Mouse (Mus musculus): Measurements from ENCODE around the gene Kcng4. TPM values are rescaled to one million over a fixed set of nuclear protein-coding genes. Genes with fewer than 3 reads are reported as not detected.

Kcng4 gene
- total RNA-seq (2017): not detected in 3 replicates

DNA sequence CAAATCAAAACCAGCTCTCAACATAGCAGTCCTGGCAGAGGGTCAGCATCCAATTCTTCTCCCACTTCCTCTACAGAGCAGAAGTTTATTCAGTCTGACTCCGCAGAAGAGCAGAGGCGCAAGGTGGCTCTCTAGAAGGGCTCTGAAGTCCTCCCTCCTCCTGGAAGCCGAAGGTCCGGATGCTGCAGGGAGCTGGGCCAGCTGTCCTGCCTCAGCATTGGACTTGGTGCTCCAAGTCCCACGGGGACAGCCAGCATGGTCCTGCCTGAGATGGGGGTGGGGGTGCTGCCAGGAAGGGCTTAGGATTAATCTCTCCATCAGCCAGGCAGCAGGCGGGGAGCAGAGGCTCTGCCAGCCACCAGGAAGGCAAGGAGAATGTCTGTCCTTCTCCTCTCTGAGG is at the start of gene Kcng4:
Gene Kcng4 (minus strand): TSS at position 303 of the 400 bp plus-strand sequence.
- no peak for ATAC-seq (replicated peaks; ENCODE audit: insufficient number of reproducible peaks, low FRiP score, low TSS enrichment, poor library complexity, severe bottlenecking)

DNA sequence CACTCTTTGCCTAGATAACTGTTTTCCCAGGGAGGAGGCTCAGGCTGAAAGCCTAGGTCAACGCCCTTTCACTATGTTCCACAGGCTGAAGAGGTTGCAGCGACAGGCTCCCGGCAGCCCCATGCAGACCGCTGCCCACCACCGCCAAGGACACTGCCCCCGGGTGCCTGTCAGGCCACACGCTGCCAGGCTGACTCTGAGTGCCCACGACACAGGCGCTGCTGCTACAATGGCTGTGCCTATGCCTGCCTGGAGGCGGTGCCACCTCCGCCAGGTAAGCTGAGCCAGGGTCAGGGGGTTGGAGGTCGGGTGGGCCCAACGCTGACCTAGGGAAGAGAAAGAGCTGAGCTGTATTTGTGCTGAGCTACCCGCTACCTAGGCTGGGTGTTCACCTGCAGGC is 43.7 kb upstream of the Kcng4 start:
- ATAC-seq (replicated peaks; ENCODE audit: insufficient number of reproducible peaks, low FRiP score, low TSS enrichment, poor library complexity, severe bottlenecking): no peak

- no peak for ATAC-seq (replicated peaks; ENCODE audit: insufficient number of reproducible peaks, low FRiP score, low TSS enrichment, poor library complexity, severe bottlenecking)
Observed at GRCm38 (mm10) chr8:119678138-119678843, 42.8 kb upstream of the Kcng4 start.

DNA sequence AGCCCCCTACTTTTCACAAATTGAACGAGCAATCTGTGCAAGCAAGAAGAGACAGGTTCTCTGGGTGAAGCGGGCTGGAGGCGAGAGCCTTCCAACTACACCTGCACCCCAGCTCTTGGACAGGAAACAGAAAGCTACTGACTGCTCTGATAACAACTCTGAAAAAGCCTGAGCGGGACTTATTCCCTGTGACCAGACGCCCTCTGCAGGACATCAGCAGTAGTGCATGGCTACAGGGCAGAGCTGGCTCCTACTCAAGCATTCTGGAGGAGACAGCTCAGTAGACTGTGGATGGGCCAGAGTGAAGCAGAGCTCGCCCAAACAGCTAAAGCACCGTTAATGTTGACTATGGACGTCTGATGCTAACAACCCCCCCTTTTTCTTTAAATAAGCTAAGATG is 40.9 kb upstream of the Kcng4 start:
- 0 out of 2 replicates have a peak, but pooled peaks have one; percentile 49 for ATAC-seq (replicated peaks; ENCODE audit: insufficient number of reproducible peaks, low FRiP score, low TSS enrichment, poor library complexity, severe bottlenecking)

- no peak for ATAC-seq (replicated peaks; ENCODE audit: insufficient number of reproducible peaks, low FRiP score, low TSS enrichment, poor library complexity, severe bottlenecking)
Observed at GRCm38 (mm10) chr8:119675457-119675856, 40.0 kb upstream of the Kcng4 start.

- ATAC-seq (replicated peaks; ENCODE audit: insufficient number of reproducible peaks, low FRiP score, low TSS enrichment, poor library complexity, severe bottlenecking): no peak
Observed at GRCm38 (mm10) chr8:119673976-119674555, 38.6 kb upstream of the Kcng4 start.

- ATAC-seq (replicated peaks; ENCODE audit: insufficient number of reproducible peaks, low FRiP score, low TSS enrichment, poor library complexity, severe bottlenecking): no peak
Observed at GRCm38 (mm10) chr8:119670419-119671091, 35.1 kb upstream of the Kcng4 start.

GRCm38 (mm10) chr8:119669284-119669683 is 33.8 kb upstream of the Kcng4 start:
- no peak for ATAC-seq (replicated peaks; ENCODE audit: insufficient number of reproducible peaks, low FRiP score, low TSS enrichment, poor library complexity, severe bottlenecking)

GRCm38 (mm10) chr8:119668447-119668846 is 33.0 kb upstream of the Kcng4 start:
- ATAC-seq (replicated peaks; ENCODE audit: insufficient number of reproducible peaks, low FRiP score, low TSS enrichment, poor library complexity, severe bottlenecking): no peak

DNA sequence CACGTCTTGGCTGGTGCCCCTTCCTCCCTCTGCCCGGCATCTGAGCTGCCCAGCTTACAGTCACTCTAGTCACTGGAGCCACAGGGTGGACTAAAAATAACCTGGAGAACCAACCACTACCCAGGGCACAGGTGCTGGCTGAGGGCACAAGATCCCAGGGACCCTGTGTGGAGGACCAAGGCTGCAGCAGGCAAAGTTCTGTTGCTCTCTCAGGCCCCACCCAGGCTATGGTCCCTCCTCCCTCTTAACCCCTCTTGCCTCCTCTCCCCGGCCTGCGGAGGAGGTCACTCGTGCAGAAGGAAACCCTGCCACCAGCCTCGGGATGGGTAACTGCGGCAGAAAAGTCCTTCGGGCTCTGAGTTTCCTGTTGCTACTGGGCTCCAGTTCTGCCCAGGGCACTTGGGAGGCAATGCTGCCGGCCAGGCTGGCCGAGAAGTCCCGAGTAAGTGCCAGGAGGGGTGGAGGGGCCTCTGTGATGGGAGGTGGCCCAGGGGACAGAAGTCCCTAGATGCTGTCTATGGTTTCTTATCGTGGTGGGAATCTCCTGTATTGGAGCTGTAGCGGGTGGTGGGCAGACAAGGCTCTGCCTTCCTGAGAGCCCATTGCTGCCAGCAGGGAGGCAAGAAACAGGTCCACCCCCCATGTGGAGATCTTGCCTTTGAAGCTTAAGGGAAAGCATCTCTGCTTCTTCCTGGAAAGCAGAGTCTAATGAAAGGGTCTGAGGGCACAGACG is 30.9 kb upstream of the Kcng4 start, which contains the start of gene Wfdc1:
Gene Wfdc1 (plus strand): TSS at position 147 of the 733 bp plus-strand sequence.
- ATAC-seq (replicated peaks; ENCODE audit: insufficient number of reproducible peaks, low FRiP score, low TSS enrichment, poor library complexity, severe bottlenecking): no peak

DNA sequence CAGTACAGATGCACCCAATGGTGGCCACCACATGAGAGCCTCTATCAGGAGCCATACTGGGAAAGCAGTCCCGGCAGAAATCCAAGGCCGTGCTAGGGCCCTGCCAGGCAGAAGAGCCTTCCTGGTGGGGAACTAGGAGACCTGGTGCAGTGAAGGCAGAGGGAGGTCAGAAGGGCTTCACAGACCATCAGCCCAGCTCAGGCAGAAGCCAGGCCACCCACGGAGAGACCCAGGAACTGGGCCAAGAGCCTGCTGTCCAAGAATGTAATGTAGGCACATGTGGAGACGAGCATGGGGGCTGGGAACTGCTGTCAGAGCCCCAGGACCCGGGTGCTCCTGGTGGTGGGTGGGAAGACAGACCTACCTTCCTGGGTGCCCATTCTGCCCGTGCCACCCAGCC is 29.8 kb upstream of the Kcng4 start:
- no peak for ATAC-seq (replicated peaks; ENCODE audit: insufficient number of reproducible peaks, low FRiP score, low TSS enrichment, poor library complexity, severe bottlenecking)

- no peak for ATAC-seq (replicated peaks; ENCODE audit: insufficient number of reproducible peaks, low FRiP score, low TSS enrichment, poor library complexity, severe bottlenecking)
Observed at GRCm38 (mm10) chr8:119663440-119663839, 28.0 kb upstream of the Kcng4 start.

DNA sequence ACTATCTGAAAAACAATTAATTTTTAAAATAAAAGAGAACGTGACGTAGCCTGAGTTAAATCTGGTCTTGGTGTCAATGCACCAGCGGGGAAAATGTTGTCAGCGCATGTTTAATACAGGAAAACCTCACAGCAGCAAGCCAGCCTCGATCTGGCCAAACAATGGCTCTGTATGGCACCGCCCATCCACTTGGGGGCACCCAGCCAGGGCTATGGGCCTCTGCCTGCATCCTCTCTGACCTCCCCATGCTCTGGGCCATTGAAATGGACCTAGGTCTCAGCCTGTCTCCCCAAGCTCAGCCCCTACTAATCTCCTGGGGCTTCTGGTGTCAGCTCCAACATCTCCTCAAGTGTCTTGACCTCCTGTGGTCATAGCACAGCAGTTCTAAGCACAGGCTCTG is 26.4 kb upstream of the Kcng4 start:
- ATAC-seq (replicated peaks; ENCODE audit: insufficient number of reproducible peaks, low FRiP score, low TSS enrichment, poor library complexity, severe bottlenecking): no peak

DNA sequence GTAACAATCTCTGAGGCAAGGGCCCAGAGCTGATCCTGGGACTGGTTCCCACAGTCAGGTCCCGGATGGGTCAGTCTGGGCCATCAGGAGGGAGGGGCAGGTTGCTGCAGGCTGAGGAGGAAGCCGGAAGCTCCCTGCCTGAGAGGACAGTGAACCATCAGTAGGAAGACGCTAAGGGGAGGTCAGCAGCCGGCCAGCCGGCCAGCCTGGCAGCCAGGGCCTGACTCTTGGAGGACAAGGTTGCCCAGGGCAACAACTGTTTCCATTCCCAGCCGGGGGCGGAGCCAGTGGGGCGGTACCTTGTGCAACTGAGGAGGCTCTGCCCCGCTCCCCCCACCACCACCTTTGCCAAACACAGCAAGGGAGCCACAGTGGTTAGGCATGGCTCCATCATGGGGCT is 25.6 kb upstream of the Kcng4 start:
- no peak for ATAC-seq (replicated peaks; ENCODE audit: insufficient number of reproducible peaks, low FRiP score, low TSS enrichment, poor library complexity, severe bottlenecking)

- ATAC-seq (replicated peaks; ENCODE audit: insufficient number of reproducible peaks, low FRiP score, low TSS enrichment, poor library complexity, severe bottlenecking): no peak
Observed at GRCm38 (mm10) chr8:119656709-119657464, 21.4 kb upstream of the Kcng4 start.

GRCm38 (mm10) chr8:119651324-119651723 is 15.8 kb upstream of the Kcng4 start:
- ATAC-seq (replicated peaks; ENCODE audit: insufficient number of reproducible peaks, low FRiP score, low TSS enrichment, poor library complexity, severe bottlenecking): no peak

GRCm38 (mm10) chr8:119646846-119647245 is 11.4 kb upstream of the Kcng4 start:
- ATAC-seq (replicated peaks; ENCODE audit: insufficient number of reproducible peaks, low FRiP score, low TSS enrichment, poor library complexity, severe bottlenecking): no peak

GRCm38 (mm10) chr8:119646197-119646596 is 10.7 kb upstream of the Kcng4 start:
- no peak for ATAC-seq (replicated peaks; ENCODE audit: insufficient number of reproducible peaks, low FRiP score, low TSS enrichment, poor library complexity, severe bottlenecking)
